ENCODE assay signal across 15 mouse cellular contexts in the genomic region with DNA sequence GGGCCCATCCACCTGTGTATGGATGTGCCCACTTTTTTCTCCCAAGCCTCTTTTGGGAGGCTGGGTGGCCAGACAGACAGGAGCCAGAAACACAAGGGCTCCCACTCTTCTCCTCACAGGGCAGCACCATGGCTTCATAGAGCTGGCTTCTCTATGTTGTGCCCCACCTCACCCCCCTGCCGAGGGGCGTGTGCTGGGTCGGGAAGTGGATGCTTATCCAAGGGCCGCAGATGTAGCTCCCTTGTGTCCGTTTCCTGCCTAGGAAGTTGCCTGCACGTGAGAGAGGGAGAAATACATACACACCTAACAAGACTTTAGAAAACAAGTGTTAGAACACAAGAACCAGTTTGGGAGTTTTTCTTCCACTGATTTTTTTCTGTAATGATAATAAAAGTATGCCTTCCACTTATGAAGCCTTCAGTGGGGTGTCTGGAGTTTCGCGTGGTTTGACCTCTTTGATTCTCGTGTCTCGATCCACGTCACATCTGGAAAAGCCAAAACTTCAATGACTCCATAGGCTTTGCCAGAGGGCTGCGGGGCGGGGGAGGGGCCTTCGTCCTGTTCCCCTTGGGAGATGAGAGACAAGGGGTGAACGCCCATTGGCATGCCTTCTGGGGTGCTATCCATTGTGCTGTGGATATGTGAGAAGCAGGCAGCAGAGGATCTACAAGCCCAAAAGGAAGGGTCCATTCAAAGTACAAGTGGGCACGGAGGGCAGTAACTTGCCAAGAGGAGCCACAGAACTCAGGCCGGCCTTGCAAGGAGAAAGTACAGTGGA. TPM values are rescaled to one million over a fixed set of nuclear protein-coding genes. Genes with fewer than 3 reads are reported as not detected.
DNase-seq lines count a peak whose midpoint lies in the region; ATAC-seq and TF ChIP-seq lines count a peak whose summit lies in the region.
"Had no signal": no experiment of that assay in that cellular context is flagged by ENCODE, and none has a peak within 500 bp of the region (broad histone marks: within the 10 kb centered on the region; RNA-seq: fewer than 3 reads in every experiment).

No protein-coding gene starts in this region.

- no peaks in the 10 kb centered on the region for H3K9me3 ChIP-seq in forebrain, embryonic 10.5 days
- H3K9me3 ChIP-seq in forebrain, embryonic 16.5 days (ENCODE audit: control insufficient read depth, low read length): no peaks in the 10 kb centered on the region
- no peaks in the 10 kb centered on the region for H3K9me3 ChIP-seq in kidney, embryonic 16.5 days (ENCODE audit: low read length)
- no peaks in the 10 kb centered on the region for H3K9me3 ChIP-seq in liver, embryonic 11.5 days (ENCODE audit: control insufficient read depth, low read length)
- H3K9me3 ChIP-seq: forebrain, embryonic 13.5 days; limb, embryonic 15.5 days; midbrain, embryonic 13.5 days had no signal

- 86% methylated on average over 17 of the region's 17 CpGs for WGBS in forebrain, embryonic 10.5 days
- 91% methylated on average over 17 of the region's 17 CpGs for WGBS in forebrain, embryonic 16.5 days
- WGBS in kidney, adult 2 months: 75% methylated on average over 17 of the region's 17 CpGs
- 85% methylated on average over 17 of the region's 17 CpGs for WGBS in kidney, embryonic 16.5 days
- 65% methylated on average over 17 of the region's 17 CpGs for WGBS in liver, embryonic 11.5 days

- no peak overlapping the region for H3K4me2 ChIP-seq in forebrain, embryonic 16.5 days (ENCODE audit: low read length)
- no peak overlapping the region for H3K4me2 ChIP-seq in kidney, embryonic 16.5 days (replicated peaks; ENCODE audit: low read depth, low read length)
- H3K4me2 ChIP-seq in liver, embryonic 11.5 days: peak overlapping the region; percentile 8; the same call in 1 of the 2 replicates
- H3K4me2 ChIP-seq: forebrain, embryonic 13.5 days; limb, embryonic 15.5 days; midbrain, embryonic 13.5 days had no signal

- ATAC-seq in forebrain, embryonic 16.5 days: no peak
- no peak for ATAC-seq in kidney, embryonic 16.5 days (ENCODE audit: low FRiP score, low TSS enrichment)
- ATAC-seq in liver, embryonic 11.5 days (replicated peaks; ENCODE audit: low FRiP score): peak; percentile 31; the same call in 1 of the 2 replicates
- ATAC-seq: forebrain, embryonic 13.5 days; inflammation-experienced regulatory T-cells, adult 6 months; midbrain, embryonic 13.5 days had no signal

- H3K27ac ChIP-seq in forebrain, embryonic 10.5 days: 0 out of 2 replicates have a peak overlapping the region, but pooled peaks have one; percentile 1
- H3K27ac ChIP-seq in forebrain, embryonic 16.5 days (ENCODE audit: low read length): no peak overlapping the region
- H3K27ac ChIP-seq in kidney, adult 2 months (ENCODE audit: insufficient read depth, low read depth, low read length): 0 out of 2 replicates have a peak overlapping the region, but pooled peaks have one; percentile 4
- no peak overlapping the region for H3K27ac ChIP-seq in kidney, embryonic 16.5 days (ENCODE audit: low read length)
- no peak overlapping the region for H3K27ac ChIP-seq in liver, embryonic 11.5 days (ENCODE audit: low read depth, low read length)
- H3K27ac ChIP-seq: forebrain, embryonic 13.5 days; left cerebral cortex, adult 2 months; limb, embryonic 15.5 days; midbrain, embryonic 13.5 days had no signal

- peaks cover 16% of the 10 kb centered on the region for H3K36me3 ChIP-seq in forebrain, embryonic 10.5 days (replicated peaks)
- peaks cover 5% of the 10 kb centered on the region; the same call in 1 of the 2 replicates for H3K36me3 ChIP-seq in forebrain, embryonic 16.5 days (ENCODE audit: control insufficient read depth, insufficient read depth)
- peaks cover 7% of the 10 kb centered on the region for H3K36me3 ChIP-seq in kidney, adult 2 months (ENCODE audit: control insufficient read depth, insufficient read depth, low read length)
- H3K36me3 ChIP-seq in kidney, embryonic 16.5 days (ENCODE audit: insufficient read depth, low read length): peaks cover 9% of the 10 kb centered on the region
- H3K36me3 ChIP-seq in liver, embryonic 11.5 days (ENCODE audit: control insufficient read depth, insufficient read depth, low read length): peaks cover 5% of the 10 kb centered on the region

- H3K4me1 ChIP-seq in forebrain, embryonic 10.5 days: peaks cover 34% of the 10 kb centered on the region
- H3K4me1 ChIP-seq in forebrain, embryonic 16.5 days (replicated peaks; ENCODE audit: control insufficient read depth, insufficient read depth, low read length): peaks cover 14% of the 10 kb centered on the region
- peaks cover 38% of the 10 kb centered on the region for H3K4me1 ChIP-seq in kidney, adult 2 months (ENCODE audit: control insufficient read depth, insufficient read depth, low read length)
- H3K4me1 ChIP-seq in kidney, embryonic 16.5 days (ENCODE audit: insufficient read depth, low read length): peaks cover 24% of the 10 kb centered on the region
- peaks cover 50% of the 10 kb centered on the region for H3K4me1 ChIP-seq in liver, embryonic 11.5 days (replicated peaks; ENCODE audit: control insufficient read depth, insufficient read depth, low read length)

- H3K4me3 ChIP-seq in forebrain, embryonic 10.5 days: no peak overlapping the region
- no peak overlapping the region for H3K4me3 ChIP-seq in forebrain, embryonic 16.5 days (replicated peaks; ENCODE audit: low read length)
- H3K4me3 ChIP-seq in kidney, adult 2 months (ENCODE audit: insufficient read depth, low read depth, low read length): no peak overlapping the region
- H3K4me3 ChIP-seq in kidney, embryonic 16.5 days (ENCODE audit: low read length): no peak overlapping the region
- H3K4me3 ChIP-seq in liver, embryonic 11.5 days (ENCODE audit: low read depth, low read length): no peak overlapping the region
- H3K4me3 ChIP-seq: forebrain, embryonic 13.5 days; left cerebral cortex, adult 2 months; limb, embryonic 15.5 days; midbrain, embryonic 13.5 days had no signal

- peaks cover 14% of the 10 kb centered on the region for H3K27me3 ChIP-seq in forebrain, embryonic 10.5 days (ENCODE audit: poor library complexity, severe bottlenecking)
- H3K27me3 ChIP-seq in forebrain, embryonic 16.5 days (replicated peaks; ENCODE audit: control insufficient read depth, insufficient read depth, low read length): no peaks in the 10 kb centered on the region
- H3K27me3 ChIP-seq in kidney, adult 2 months (replicated peaks; ENCODE audit: control insufficient read depth, insufficient read depth, low read length): no peaks in the 10 kb centered on the region
- H3K27me3 ChIP-seq in kidney, embryonic 16.5 days (ENCODE audit: insufficient read depth, low read length): no peaks in the 10 kb centered on the region
- no peaks in the 10 kb centered on the region for H3K27me3 ChIP-seq in liver, embryonic 11.5 days (replicated peaks; ENCODE audit: control insufficient read depth, insufficient read depth, low read length)
- H3K27me3 ChIP-seq: forebrain, embryonic 13.5 days; limb, embryonic 15.5 days; midbrain, embryonic 13.5 days had no signal

- no peak overlapping the region for H3K9ac ChIP-seq in forebrain, embryonic 16.5 days (replicated peaks; ENCODE audit: low read depth, low read length)
- H3K9ac ChIP-seq in kidney, embryonic 16.5 days (replicated peaks; ENCODE audit: low read length): no peak overlapping the region
- H3K9ac ChIP-seq in liver, embryonic 11.5 days (ENCODE audit: low read depth, low read length): 0 out of 2 replicates have a peak overlapping the region, but pooled peaks have one; percentile 14
- H3K9ac ChIP-seq: forebrain, embryonic 13.5 days; limb, embryonic 15.5 days; midbrain, embryonic 13.5 days had no signal

- no peak for TF ChIP-seq POLR2A in kidney, adult 2 months (IDR thresholded peaks at IDR 0.05; ENCODE audit: low read depth, low read length)

- TF ChIP-seq CTCF in kidney, adult 2 months (conservative IDR thresholded peaks at IDR 0.05; ENCODE audit: insufficient read depth, insufficient read length, low read depth, low read length): no peak

- no peak for DNase-seq in forebrain, embryonic 10.5 days (ENCODE audit: extremely low spot score, low spot score)
- DNase-seq in kidney, adult 2 months: no peak
- DNase-seq in liver, embryonic 11.5 days (ENCODE audit: low spot score): no peak
- peak; percentile 71 for DNase-seq in lung, postnatal 10 days
- DNase-seq in urinary bladder, postnatal 25 days (ENCODE audit: low spot score): no peak
- DNase-seq in adrenal gland, postnatal 25 days: no peak
- DNase-seq: adrenal gland, postnatal 36 days; cerebellum, postnatal 36 days had no signal

RNA-seq across cellular contexts. Expression of a gene that starts 5.9 kb away (rescaled TPM):
- 7.2 and 7.6 TPM in 2 replicates for polyA plus RNA-seq in forebrain, embryonic 10.5 days (2016; fragmentation: Nextera tagmentation; extraction: Ambion mirVana)
- polyA plus RNA-seq in forebrain, embryonic 16.5 days (2015; fragmentation: Nextera tagmentation; extraction: Ambion mirVana): 9.2 and 11.1 TPM in 2 replicates
- 49.7 and 69.1 TPM in 2 replicates for polyA plus RNA-seq in kidney, adult 2 months (2012; rRNA removed)
- 19.5 and 19.9 TPM in 2 replicates for polyA plus RNA-seq in kidney, embryonic 16.5 days (2015; fragmentation: Nextera tagmentation; extraction: Ambion mirVana)
- 6.1 and 9.9 TPM in 2 replicates for polyA plus RNA-seq in liver, embryonic 11.5 days (2014; fragmentation: Nextera tagmentation; extraction: Ambion mirVana)
- 8.1 and 14.9 TPM in 2 replicates for total RNA-seq in adrenal gland, postnatal 25 days (2021)

RNA-seq across cellular contexts. Expression of a gene that starts 12.1 kb away (rescaled TPM):
- 5.9 and 6.6 TPM in 2 replicates for polyA plus RNA-seq in forebrain, embryonic 10.5 days (2016; fragmentation: Nextera tagmentation; extraction: Ambion mirVana)
- 1.4 and 1.7 TPM in 2 replicates for polyA plus RNA-seq in forebrain, embryonic 16.5 days (2015; fragmentation: Nextera tagmentation; extraction: Ambion mirVana)
- 24.3 and 25.7 TPM in 2 replicates for polyA plus RNA-seq in kidney, adult 2 months (2012; rRNA removed)
- 9.4 and 11.3 TPM in 2 replicates for polyA plus RNA-seq in kidney, embryonic 16.5 days (2015; fragmentation: Nextera tagmentation; extraction: Ambion mirVana)
- 17.1 and 19.2 TPM in 2 replicates for polyA plus RNA-seq in liver, embryonic 11.5 days (2014; fragmentation: Nextera tagmentation; extraction: Ambion mirVana)
- total RNA-seq in adrenal gland, postnatal 25 days (2021): 56.8 and 57.8 TPM in 2 replicates

RNA-seq across cellular contexts. Expression of a gene that starts 36.4 kb away (rescaled TPM):
- polyA plus RNA-seq in forebrain, embryonic 10.5 days (2016; fragmentation: Nextera tagmentation; extraction: Ambion mirVana): 13.5 and 13.7 TPM in 2 replicates
- 15.6 and 18.8 TPM in 2 replicates for polyA plus RNA-seq in forebrain, embryonic 16.5 days (2015; fragmentation: Nextera tagmentation; extraction: Ambion mirVana)
- polyA plus RNA-seq in kidney, adult 2 months (2012; rRNA removed): 35.0 and 42.1 TPM in 2 replicates
- polyA plus RNA-seq in kidney, embryonic 16.5 days (2015; fragmentation: Nextera tagmentation; extraction: Ambion mirVana): 12.6 and 13.2 TPM in 2 replicates
- polyA plus RNA-seq in liver, embryonic 11.5 days (2014; fragmentation: Nextera tagmentation; extraction: Ambion mirVana): 8.2 and 8.7 TPM in 2 replicates
- 21.9 and 23.0 TPM in 2 replicates for total RNA-seq in adrenal gland, postnatal 25 days (2021)

RNA-seq across cellular contexts. Expression of a gene that starts 38.7 kb away (rescaled TPM):
- polyA plus RNA-seq in forebrain, embryonic 10.5 days (2016; fragmentation: Nextera tagmentation; extraction: Ambion mirVana): 1.0 and 1.6 TPM in 2 replicates
- 3.3 and 5.4 TPM in 2 replicates for polyA plus RNA-seq in forebrain, embryonic 16.5 days (2015; fragmentation: Nextera tagmentation; extraction: Ambion mirVana)
- 6.1 and 7.4 TPM in 2 replicates for polyA plus RNA-seq in kidney, adult 2 months (2012; rRNA removed)
- polyA plus RNA-seq in kidney, embryonic 16.5 days (2015; fragmentation: Nextera tagmentation; extraction: Ambion mirVana): 0.82 and 1.2 TPM in 2 replicates
- 0.05 and 0.10 TPM in 2 replicates for polyA plus RNA-seq in liver, embryonic 11.5 days (2014; fragmentation: Nextera tagmentation; extraction: Ambion mirVana)
- 1.4 and 1.5 TPM in 2 replicates for total RNA-seq in adrenal gland, postnatal 25 days (2021)

Comparison
In these comparisons a context has a peak if more than half of its experiments do, and no peak if none do; other contexts are left out.
1. H3K27ac ChIP-seq: peak in forebrain, embryonic 10.5 days (single experiment) and kidney, adult 2 months (single experiment); none in forebrain, embryonic 16.5 days (single experiment), kidney, embryonic 16.5 days (single experiment) and liver, embryonic 11.5 days (single experiment).